Mouse (Mus musculus): Measurements from ENCODE around the gene Vcl.
A peak's percentile ranks its signal among the peaks of the same experiment; 100 is the strongest.

Vcl gene

GRCm38 (mm10) chr14:20928848-20929745, at the start of gene Vcl:
TSS of gene Vcl (plus strand) at chr14:20929398.
- DNase-seq (ENCODE audit: low read depth, low spot score): peak; percentile 97

GRCm38 (mm10) chr14:20884691-20885090, 44.5 kb upstream of the Vcl start:
- no peak for DNase-seq (ENCODE audit: low read depth, low spot score)

- DNase-seq (ENCODE audit: low read depth, low spot score): peak; percentile 78
Observed at GRCm38 (mm10) chr14:20885091-20885888, 43.9 kb upstream of the Vcl start.

DNA sequence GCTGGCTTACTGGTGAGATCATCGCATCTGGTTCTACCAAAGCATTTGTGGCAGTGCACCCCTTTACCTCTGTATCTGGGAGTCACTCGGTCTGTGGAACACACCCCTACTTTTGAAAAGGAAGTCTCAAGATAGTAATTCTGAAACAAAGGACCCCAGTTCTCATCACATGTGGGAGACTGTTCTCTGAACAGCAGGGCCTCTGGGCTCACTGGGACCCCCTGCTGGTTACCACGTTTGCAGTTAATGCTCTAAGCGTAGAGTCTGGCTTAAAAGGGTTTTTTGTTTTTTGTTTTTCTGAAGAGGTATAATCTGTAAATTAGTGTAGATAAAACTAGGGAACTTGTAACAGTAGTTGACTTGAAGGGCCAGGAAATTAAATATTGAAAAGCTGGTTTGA, 42.9 kb upstream of the Vcl start:
- peak; percentile 41 for DNase-seq (ENCODE audit: low read depth, low spot score)

- no peak for DNase-seq (ENCODE audit: low read depth, low spot score)
Observed at GRCm38 (mm10) chr14:20887541-20888085, 41.6 kb upstream of the Vcl start.

GRCm38 (mm10) chr14:20891941-20892402, 37.2 kb upstream of the Vcl start:
- DNase-seq (ENCODE audit: low read depth, low spot score): peak; percentile 87

DNA sequence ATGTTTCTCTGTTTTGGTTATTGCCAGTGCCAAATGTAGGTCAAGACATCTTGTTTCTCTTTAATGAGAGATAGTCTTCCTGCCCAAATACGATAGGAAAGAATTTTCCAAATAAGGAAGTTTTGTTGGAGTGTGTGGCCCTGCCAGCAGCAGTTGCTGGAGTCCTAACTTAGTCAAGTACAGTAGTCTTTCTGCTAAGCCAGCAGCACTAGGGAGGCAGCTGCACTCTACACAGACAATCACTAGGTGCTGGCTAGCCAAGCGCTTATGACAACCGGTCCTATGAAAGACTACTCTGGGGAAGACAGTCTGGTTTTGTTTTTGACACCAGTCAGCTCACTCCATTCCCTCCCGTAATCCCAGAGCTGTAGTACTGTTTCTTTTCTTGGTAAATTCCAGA, 35.4 kb upstream of the Vcl start:
- peak; percentile 40 for DNase-seq (ENCODE audit: low read depth, low spot score)

- DNase-seq (ENCODE audit: low read depth, low spot score): no peak
Observed at GRCm38 (mm10) chr14:20901267-20901666, 27.9 kb upstream of the Vcl start.

DNA sequence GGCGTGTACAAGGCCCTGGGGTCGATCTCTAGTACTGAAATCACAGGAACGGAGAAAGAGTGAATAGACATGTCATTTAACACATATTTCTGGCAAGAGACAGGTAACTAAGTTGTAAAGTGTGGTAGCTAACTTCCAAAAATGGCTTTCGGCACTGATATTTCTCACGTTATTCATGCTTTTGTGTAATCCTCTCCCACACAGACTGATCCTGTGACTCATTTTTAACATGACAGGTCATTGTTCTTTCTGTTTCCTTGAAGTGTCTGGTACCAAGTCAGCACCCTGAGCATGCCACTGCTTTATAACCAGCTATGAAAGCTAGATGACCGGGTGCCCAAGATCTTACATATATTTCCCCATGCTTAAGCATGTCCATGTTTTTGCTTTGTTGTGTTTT, 26.1 kb upstream of the Vcl start:
- DNase-seq (ENCODE audit: low read depth, low spot score): peak; percentile 53

DNA sequence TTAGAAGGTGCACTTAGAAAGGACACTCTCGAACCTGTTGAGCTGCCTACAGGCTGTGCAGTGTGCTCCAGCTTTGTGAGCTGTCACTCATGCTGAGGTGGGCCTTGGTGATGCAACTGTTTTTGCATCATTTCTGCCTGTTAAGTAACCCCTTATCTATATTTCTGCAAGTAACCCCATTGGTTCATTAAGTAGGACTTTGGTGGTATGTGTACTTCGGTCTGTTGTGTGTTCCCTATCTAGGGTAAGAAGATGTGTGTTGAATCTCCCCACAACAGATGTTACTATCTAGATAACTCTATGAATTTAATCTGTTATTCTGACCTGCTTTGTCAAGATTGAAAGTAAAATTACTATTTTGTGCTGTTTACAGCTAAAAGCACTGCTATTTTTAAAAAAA, 17.4 kb upstream of the Vcl start:
- no peak for DNase-seq (ENCODE audit: low read depth, low spot score)

DNA sequence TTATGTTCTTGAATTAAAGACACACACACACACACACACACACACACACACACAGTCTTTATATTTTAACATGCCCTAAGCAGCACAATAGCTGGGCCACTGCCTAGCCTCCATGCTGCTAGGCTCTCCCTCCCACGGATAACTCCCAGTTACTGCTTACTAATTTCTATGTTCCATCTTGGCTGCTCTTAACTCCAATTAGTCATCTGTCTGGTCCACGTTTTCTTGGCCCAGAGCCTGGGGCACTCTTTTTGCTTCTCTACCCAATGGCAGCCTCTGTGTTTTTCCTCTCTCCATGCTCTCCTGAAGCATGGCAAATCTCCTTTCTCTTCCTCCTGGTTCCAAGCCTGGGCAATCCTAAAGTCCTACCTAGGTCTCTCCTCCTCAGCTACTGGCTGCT, 14.8 kb upstream of the Vcl start:
- peak; percentile 81 for DNase-seq (ENCODE audit: low read depth, low spot score)

DNA sequence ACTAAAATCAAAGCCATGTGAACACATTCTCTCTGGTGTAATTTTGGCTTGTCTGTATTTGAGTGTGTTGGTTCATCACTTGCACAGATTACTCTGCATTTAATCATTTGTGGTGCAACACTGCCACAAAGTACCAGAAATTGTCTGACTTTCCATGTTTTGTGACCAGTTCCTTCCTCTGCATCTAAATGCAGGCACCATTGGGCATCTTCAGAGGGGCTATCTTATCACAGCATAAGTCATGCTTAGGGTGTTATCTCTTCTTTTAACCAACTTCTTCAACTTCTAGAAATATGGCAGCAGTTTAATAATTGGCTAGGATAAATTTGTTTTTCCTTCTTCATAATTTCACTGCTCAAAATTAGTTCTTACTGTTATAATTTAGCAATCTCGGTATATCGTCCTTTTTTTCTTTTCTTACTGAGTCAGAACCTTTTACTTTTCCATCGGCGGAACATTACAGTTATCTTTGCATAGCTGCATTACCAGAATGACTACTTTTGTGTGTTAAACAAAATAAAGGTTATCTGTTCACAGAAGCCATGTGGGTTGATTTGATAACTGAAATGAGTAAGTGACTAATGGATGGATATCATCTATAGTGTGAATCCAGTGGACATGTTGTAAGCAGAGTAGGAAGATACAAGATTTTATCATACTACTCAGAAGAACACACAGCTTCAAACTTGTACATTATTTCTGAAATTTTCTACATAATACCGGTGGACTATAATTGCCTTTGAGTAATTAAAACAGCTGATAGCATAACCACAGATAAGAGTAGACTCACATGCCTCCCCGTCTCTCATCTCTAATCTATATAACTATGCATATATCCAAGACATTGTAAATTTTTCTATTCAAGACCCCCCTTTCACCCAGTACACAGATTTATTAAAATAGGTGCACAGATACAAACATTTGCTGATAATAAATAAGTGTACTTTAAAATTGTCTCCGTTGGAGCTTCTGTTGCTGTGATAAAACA, 12.3 kb upstream of the Vcl start:
- no peak for DNase-seq (ENCODE audit: low read depth, low spot score)

GRCm38 (mm10) chr14:20924071-20924789, 5.0 kb upstream of the Vcl start:
- DNase-seq (ENCODE audit: low read depth, low spot score): peak; percentile 25

- no peak for DNase-seq (ENCODE audit: low read depth, low spot score)
Observed at GRCm38 (mm10) chr14:20927470-20928307, 1.5 kb upstream of the Vcl start.

GRCm38 (mm10) chr14:20928308-20928685, 901 bp upstream of the Vcl start:
- no peak for DNase-seq (ENCODE audit: low read depth, low spot score)

GRCm38 (mm10) chr14:20929814-20930434, 726 bp downstream of the Vcl start:
- DNase-seq (ENCODE audit: low read depth, low spot score): peak; percentile 48

DNA sequence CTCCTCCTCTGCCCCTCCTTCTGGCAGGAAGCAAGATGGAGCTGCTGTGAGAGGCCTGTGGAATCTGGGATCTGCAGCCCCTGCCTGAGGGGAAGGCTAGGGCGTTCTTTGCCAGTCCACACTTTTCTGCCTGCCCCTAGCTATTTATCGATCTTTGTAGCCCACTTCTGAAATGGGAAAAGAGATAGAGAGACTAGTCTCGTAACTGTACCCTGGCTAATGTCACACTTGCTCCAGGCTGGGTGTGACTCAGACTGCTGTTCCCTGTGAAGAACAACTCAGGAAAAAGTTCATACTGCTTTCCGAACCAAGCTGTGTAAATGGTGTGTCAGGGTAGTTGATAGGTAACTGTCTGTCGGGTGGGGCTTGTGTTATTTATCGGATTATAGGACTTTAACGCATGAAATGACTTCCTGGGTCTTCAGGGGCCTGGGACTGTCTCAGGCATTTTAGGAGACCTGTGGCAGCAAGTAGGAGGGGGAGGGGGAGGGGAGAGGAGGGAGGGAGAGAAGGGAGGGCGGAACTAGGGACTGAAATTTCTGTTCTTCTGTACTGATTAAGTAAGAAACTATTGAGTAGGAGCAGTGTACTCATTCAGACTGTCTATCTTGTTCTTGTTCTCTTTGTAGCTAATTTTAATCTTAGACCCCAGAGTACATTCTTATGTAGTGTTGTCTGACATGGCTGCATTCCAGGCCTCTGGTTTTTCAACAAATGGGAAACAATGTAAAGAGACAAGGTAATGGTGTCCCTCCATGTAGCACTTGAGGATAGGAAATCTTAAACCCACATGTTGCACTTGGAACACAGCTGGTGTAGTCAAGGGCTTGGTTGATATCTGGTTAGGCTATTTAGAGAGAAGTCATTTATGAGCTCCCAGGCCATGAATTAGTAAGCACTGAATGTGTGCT, 1.5 kb downstream of the Vcl start:
- peak; percentile 27 for DNase-seq (ENCODE audit: low read depth, low spot score)

GRCm38 (mm10) chr14:20938424-20938823, 9.2 kb downstream of the Vcl start:
- peak; percentile 62 for DNase-seq (ENCODE audit: low read depth, low spot score)

Data from 3T3-L1 (cell line).